Mouse (Mus musculus) kidney, adult 2 months (tissue): ENCODE data around the gene Kdm5a.

Source experiments
- CTCF ChIP-seq: fragments of 200-500 bp; conservative IDR thresholded peaks from 2 replicates; pipeline ENCODE4 v1.5.1; 2011; ENCODE audit warnings: low read depth, mild to moderate bottlenecking, control low read depth, low read length, moderate library complexity, mixed read lengths; ENCODE audit not compliant: insufficient read depth, insufficient read length
- POLR2A ChIP-seq: fragments of 200-500 bp; IDR thresholded peaks from one replicate; pipeline ENCODE4 v1.6.1; 2011; ENCODE audit warnings: low read depth, low read length, control low read depth

DNA sequence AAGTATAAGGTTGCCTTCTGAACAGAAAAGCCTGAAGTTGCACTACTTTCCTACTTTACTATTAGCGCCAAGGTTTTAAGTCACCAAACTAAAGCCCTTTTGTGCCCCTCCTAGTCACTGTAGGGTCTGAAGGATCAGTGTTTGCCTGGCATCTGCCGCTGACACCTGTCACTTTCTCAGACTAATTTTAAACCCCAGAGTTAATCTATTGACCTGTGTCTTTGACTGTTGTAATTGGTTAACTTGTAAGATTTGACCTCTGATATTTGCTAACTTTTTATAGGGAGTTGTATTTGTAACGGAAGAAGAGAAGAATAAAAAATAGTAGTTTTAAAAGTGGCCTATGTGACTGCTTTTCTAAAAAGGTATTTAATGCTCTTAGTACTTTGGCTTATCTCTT, 74.2 kb downstream of the Kdm5a start:
- no peak for TF ChIP-seq POLR2A
- no peak for TF ChIP-seq CTCF
